Mouse (Mus musculus) liver, adult 2 months (tissue): ENCODE measurements around the gene Terf2ip.

Source experiments
- CTCF ChIP-seq: fragments of 200-500 bp; IDR thresholded peaks from 2 replicates; pipeline ENCODE4 v1.5.1; 2011; ENCODE audit warnings: low read depth, low read length, control low read depth
- POLR2A ChIP-seq: fragments of 200-500 bp; IDR thresholded peaks from 2 replicates; pipeline ENCODE4 v1.6.1; 2011; ENCODE audit warnings: low read length, control low read depth; ENCODE audit not compliant: insufficient read depth; ENCODE audit errors: extremely low read depth

GRCm38 (mm10) chr8:111978147-111978546 lies 33.1 kb upstream of the Terf2ip start:
- TF ChIP-seq CTCF: no peak
- no peak for TF ChIP-seq POLR2A
